Mouse (Mus musculus): ENCODE results near the gene Fam107b. TPM values are rescaled to one million over a fixed set of nuclear protein-coding genes. Genes with fewer than 3 reads are reported as not detected.
A peak's percentile ranks its signal among the peaks of the same experiment; 100 is the strongest.

The Fam107b gene
- total RNA-seq (2014; fragmentation: Nextera tagmentation) (6.1 and 19.4 TPM in 2 replicates), total RNA-seq (2017) (25.4 and 34.1 TPM in 2 replicates), polyA plus RNA-seq (2012) (1.2 and 3.6 TPM in 2 replicates)

DNA sequence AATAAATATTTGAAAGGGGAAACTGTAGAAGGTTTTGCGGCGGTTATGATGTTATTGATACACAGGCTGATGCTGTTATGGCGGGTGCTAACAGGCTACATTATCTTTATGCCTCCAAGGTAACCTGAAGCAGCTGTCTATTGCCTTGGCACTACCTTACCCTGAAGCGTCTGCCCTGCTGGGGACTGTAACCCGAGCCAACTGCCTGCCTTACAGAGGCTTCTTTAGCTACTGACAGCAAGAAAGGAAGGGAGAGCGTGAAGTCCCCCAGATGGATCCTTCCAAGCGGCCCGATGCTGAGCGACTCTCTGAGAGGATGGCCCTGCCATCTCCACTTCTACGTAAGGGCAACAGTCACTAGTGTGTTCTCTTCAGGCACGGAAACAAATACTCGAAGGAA is at the start of gene Fam107b:
Gene Fam107b, plus strand, starts transcription at position 303 of the 400 bp plus-strand sequence.
- H3K9me3 ChIP-seq (replicated peaks) = no peaks in the 10 kb centered on the region
- no peak for ATAC-seq (ENCODE audit: extremely low read depth, insufficient number of reproducible peaks, low FRiP score, poor library complexity, severe bottlenecking)
- no peaks in the 10 kb centered on the region for H3K36me3 ChIP-seq (replicated peaks)
- TF ChIP-seq GATA2 (IDR thresholded peaks at IDR 0.05; ENCODE audit: borderline replicate concordance, low read depth, low read length) (no peak), POLR2AphosphoS5 (IDR thresholded peaks at IDR 0.05; ENCODE audit: insufficient replicate concordance, low read depth, low read length) (no peak), CTCF (IDR thresholded peaks at IDR 0.05; ENCODE audit: low read depth, low read length) (no peak), TAL1 (conservative IDR thresholded peaks at IDR 0.05; ENCODE audit: low read depth, low read length) (no peak), GATA1 (IDR thresholded peaks at IDR 0.05; ENCODE audit: borderline replicate concordance, low read length) (no peak)
- DNase-seq (ENCODE audit: low spot score) = no peak
- H3K4me3 ChIP-seq (ENCODE audit: low read depth, low read length) = no peak within 1 kb of the TSS
- no peaks in the 10 kb centered on the region for H3K4me1 ChIP-seq (ENCODE audit: insufficient read depth, low read depth, low read length)
- peaks cover 3% of the 10 kb centered on the region; the same call in 1 of the 2 replicates for H3K27me3 ChIP-seq (ENCODE audit: insufficient read depth, low read length)

DNA sequence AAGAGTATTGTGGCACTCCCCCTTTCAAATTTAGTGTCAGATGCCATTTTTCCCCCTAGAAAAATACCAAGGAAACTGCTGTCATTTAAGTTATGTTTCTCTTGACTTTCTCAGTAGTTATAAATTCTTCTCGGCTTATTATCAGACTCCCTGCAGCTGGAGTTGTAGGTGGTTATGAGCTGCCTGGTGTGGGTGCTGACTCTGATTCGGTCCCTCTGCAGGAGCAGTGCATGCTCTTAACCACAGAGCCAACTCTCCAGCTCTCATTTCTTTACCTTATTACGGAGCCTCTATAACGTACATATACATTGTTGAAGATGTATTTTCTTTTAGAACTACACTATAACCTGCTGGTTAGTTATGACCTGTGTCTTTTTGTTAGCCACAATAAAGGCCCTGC is 47.7 kb upstream of the Fam107b start:
- TF ChIP-seq TAL1 (conservative IDR thresholded peaks at IDR 0.05; ENCODE audit: low read depth, low read length) = no peak
- no peak for TF ChIP-seq GATA1 (IDR thresholded peaks at IDR 0.05; ENCODE audit: borderline replicate concordance, low read length)
- TF ChIP-seq CTCF (IDR thresholded peaks at IDR 0.05; ENCODE audit: low read depth, low read length) = no peak
- no peak for TF ChIP-seq GATA2 (IDR thresholded peaks at IDR 0.05; ENCODE audit: borderline replicate concordance, low read depth, low read length)
- TF ChIP-seq POLR2AphosphoS5 (IDR thresholded peaks at IDR 0.05; ENCODE audit: insufficient replicate concordance, low read depth, low read length) = no peak
- H3K4me1 ChIP-seq (ENCODE audit: insufficient read depth, low read depth, low read length) = peaks cover 3% of the 10 kb centered on the region; the same call in 1 of the 2 replicates
- DNase-seq (ENCODE audit: low spot score) (no peak), ATAC-seq (ENCODE audit: extremely low read depth, insufficient number of reproducible peaks, low FRiP score, poor library complexity, severe bottlenecking) (no peak)
- H3K27me3 ChIP-seq (ENCODE audit: insufficient read depth, low read length) = peaks cover 17% of the 10 kb centered on the region
- H3K4me3 ChIP-seq (ENCODE audit: low read depth, low read length) = no peak overlapping the region
- no peaks in the 10 kb centered on the region for H3K9me3 ChIP-seq (replicated peaks)
- H3K36me3 ChIP-seq (replicated peaks) = no peaks in the 10 kb centered on the region

DNA sequence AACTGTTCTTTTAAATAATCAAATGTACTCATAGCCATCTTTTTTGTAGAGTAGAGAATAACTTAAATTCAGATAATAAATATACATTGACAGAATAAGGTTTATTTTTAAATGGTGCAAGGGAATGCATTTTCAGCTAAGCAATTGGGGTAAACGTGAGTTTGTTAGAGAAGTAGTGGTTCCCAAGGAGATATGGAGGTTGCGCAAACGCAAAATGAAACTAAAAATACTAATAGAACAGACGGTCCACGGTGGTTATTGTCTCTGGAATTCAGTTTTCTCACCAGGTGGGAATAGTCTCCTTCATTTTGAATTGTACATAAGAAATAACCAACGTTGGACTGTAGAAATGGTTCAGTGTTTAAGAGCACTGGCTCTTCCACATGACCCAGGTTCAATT is 44.0 kb upstream of the Fam107b start:
- Histone ChIP-seq H3K36me3 (replicated peaks) (no peaks in the 10 kb centered on the region), H3K9me3 (replicated peaks) (no peaks in the 10 kb centered on the region), H3K4me1 (ENCODE audit: insufficient read depth, low read depth, low read length) (peaks cover 3% of the 10 kb centered on the region; the same call in 1 of the 2 replicates), H3K4me3 (ENCODE audit: low read depth, low read length) (no peak overlapping the region), H3K27me3 (ENCODE audit: insufficient read depth, low read length) (peaks cover 20% of the 10 kb centered on the region)
- no peak for DNase-seq (ENCODE audit: low spot score)
- no peak for ATAC-seq (ENCODE audit: extremely low read depth, insufficient number of reproducible peaks, low FRiP score, poor library complexity, severe bottlenecking)
- TF ChIP-seq POLR2AphosphoS5 (IDR thresholded peaks at IDR 0.05; ENCODE audit: insufficient replicate concordance, low read depth, low read length) (no peak), TAL1 (conservative IDR thresholded peaks at IDR 0.05; ENCODE audit: low read depth, low read length) (no peak), GATA1 (IDR thresholded peaks at IDR 0.05; ENCODE audit: borderline replicate concordance, low read length) (no peak), GATA2 (IDR thresholded peaks at IDR 0.05; ENCODE audit: borderline replicate concordance, low read depth, low read length) (no peak)

GRCm38 (mm10) chr2:3541307-3542079 is 28.8 kb upstream of the Fam107b start:
- TF ChIP-seq POLR2AphosphoS5 (IDR thresholded peaks at IDR 0.05; ENCODE audit: insufficient replicate concordance, low read depth, low read length) = no peak
- TF ChIP-seq GATA2 (IDR thresholded peaks at IDR 0.05; ENCODE audit: borderline replicate concordance, low read depth, low read length) = no peak
- TF ChIP-seq TAL1 (conservative IDR thresholded peaks at IDR 0.05; ENCODE audit: low read depth, low read length) = no peak
- no peaks in the 10 kb centered on the region for H3K4me1 ChIP-seq (ENCODE audit: insufficient read depth, low read depth, low read length)
- H3K9me3 ChIP-seq (replicated peaks) = no peaks in the 10 kb centered on the region
- ATAC-seq (ENCODE audit: extremely low read depth, insufficient number of reproducible peaks, low FRiP score, poor library complexity, severe bottlenecking) (no peak), DNase-seq (ENCODE audit: low spot score) (no peak)
- H3K4me3 ChIP-seq (ENCODE audit: low read depth, low read length) = no peak overlapping the region
- no peaks in the 10 kb centered on the region for H3K36me3 ChIP-seq (replicated peaks)
- H3K27me3 ChIP-seq (ENCODE audit: insufficient read depth, low read length) = peaks cover 5% of the 10 kb centered on the region; the same call in 1 of the 2 replicates

GRCm38 (mm10) chr2:3546055-3546454 is 24.2 kb upstream of the Fam107b start:
- no peak overlapping the region for H3K4me3 ChIP-seq (ENCODE audit: low read depth, low read length)
- H3K27me3 ChIP-seq (ENCODE audit: insufficient read depth, low read length) = peaks cover 5% of the 10 kb centered on the region; the same call in 1 of the 2 replicates
- ATAC-seq (ENCODE audit: extremely low read depth, insufficient number of reproducible peaks, low FRiP score, poor library complexity, severe bottlenecking) (peak; percentile 54), DNase-seq (ENCODE audit: low spot score) (no peak)
- no peak for TF ChIP-seq GATA2 (IDR thresholded peaks at IDR 0.05; ENCODE audit: borderline replicate concordance, low read depth, low read length)
- no peak for TF ChIP-seq CTCF (IDR thresholded peaks at IDR 0.05; ENCODE audit: low read depth, low read length)
- TF ChIP-seq POLR2AphosphoS5 (IDR thresholded peaks at IDR 0.05; ENCODE audit: insufficient replicate concordance, low read depth, low read length) = no peak
- no peak for TF ChIP-seq TAL1 (conservative IDR thresholded peaks at IDR 0.05; ENCODE audit: low read depth, low read length)
- TF ChIP-seq GATA1 (IDR thresholded peaks at IDR 0.05; ENCODE audit: borderline replicate concordance, low read length) = no peak
- no peaks in the 10 kb centered on the region for H3K36me3 ChIP-seq (replicated peaks)
- no peaks in the 10 kb centered on the region for H3K9me3 ChIP-seq (replicated peaks)
- H3K4me1 ChIP-seq (ENCODE audit: insufficient read depth, low read depth, low read length) = no peaks in the 10 kb centered on the region

DNA sequence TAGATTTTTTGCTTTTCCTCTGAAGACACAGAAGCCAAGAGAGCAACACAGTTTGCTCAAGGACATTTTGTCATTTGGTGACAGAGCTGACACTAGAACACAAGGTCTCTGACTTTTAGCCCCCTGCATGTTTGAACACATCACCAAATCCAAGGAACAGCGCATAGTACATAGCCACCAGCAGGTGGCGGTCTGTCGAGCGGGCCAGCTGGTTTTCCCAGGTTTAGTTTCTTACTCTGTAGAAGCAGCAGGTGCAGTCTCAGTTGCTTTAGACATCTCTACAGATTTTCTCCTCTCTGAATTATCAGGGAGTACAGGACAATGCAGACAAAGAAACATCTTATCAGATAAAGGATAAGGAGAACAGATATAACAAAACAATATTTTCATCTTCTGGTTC is 23.7 kb upstream of the Fam107b start:
- no peak for TF ChIP-seq POLR2AphosphoS5 (IDR thresholded peaks at IDR 0.05; ENCODE audit: insufficient replicate concordance, low read depth, low read length)
- no peak for TF ChIP-seq GATA2 (IDR thresholded peaks at IDR 0.05; ENCODE audit: borderline replicate concordance, low read depth, low read length)
- TF ChIP-seq GATA1 (IDR thresholded peaks at IDR 0.05; ENCODE audit: borderline replicate concordance, low read length) = no peak
- no peak for TF ChIP-seq TAL1 (conservative IDR thresholded peaks at IDR 0.05; ENCODE audit: low read depth, low read length)
- peak; percentile 50 for TF ChIP-seq CTCF (IDR thresholded peaks at IDR 0.05; ENCODE audit: low read depth, low read length)
- no peaks in the 10 kb centered on the region for H3K9me3 ChIP-seq (replicated peaks)
- no peaks in the 10 kb centered on the region for H3K4me1 ChIP-seq (ENCODE audit: insufficient read depth, low read depth, low read length)
- H3K4me3 ChIP-seq (ENCODE audit: low read depth, low read length) = no peak overlapping the region
- peaks cover 5% of the 10 kb centered on the region; the same call in 1 of the 2 replicates for H3K27me3 ChIP-seq (ENCODE audit: insufficient read depth, low read length)
- no peaks in the 10 kb centered on the region for H3K36me3 ChIP-seq (replicated peaks)
- ATAC-seq (ENCODE audit: extremely low read depth, insufficient number of reproducible peaks, low FRiP score, poor library complexity, severe bottlenecking) (no peak), DNase-seq (ENCODE audit: low spot score) (peak; percentile 7)
